Mouse (Mus musculus): ENCODE data around the gene Maml3.

GRCm38 (mm10) chr3:51924636-51925035, 180.2 kb downstream of the Maml3 start:
- TF ChIP-seq CTCF (IDR thresholded peaks at IDR 0.05; ENCODE audit: low read depth, low read length) (no peak), POLR2A (IDR thresholded peaks at IDR 0.05; ENCODE audit: borderline replicate concordance, low read depth, low read length) (no peak)
